Mouse (Mus musculus): ENCODE measurements around the gene Nckipsd. TPM values are rescaled to one million over a fixed set of nuclear protein-coding genes. Genes with fewer than 3 reads are reported as not detected.

Nckipsd gene
- polyA plus RNA-seq, 1 experiment from 2014 or later = 14.4 TPM

GRCm38 (mm10) chr9:108825820-108826699, 17.9 kb downstream of the Nckipsd start, which contains the start of gene Celsr3:
Celsr3 (plus strand) TSS chr9:108826320.
- Histone ChIP-seq H3K36me3 (ENCODE audit: insufficient read depth) (no peaks in the 10 kb centered on the region), H3K9me3 (ENCODE audit: low read depth, low read length) (no peaks in the 10 kb centered on the region), H3K4me2 (peak within 1 kb of the TSS; percentile 78), H3K4me1 (ENCODE audit: insufficient read depth) (no peaks in the 10 kb centered on the region), H3K9ac (no peak within 1 kb of the TSS), H3K27me3 (ENCODE audit: insufficient read depth, low read length) (peaks cover 71% of the 10 kb centered on the region), H3K4me3 (ENCODE audit: low read depth, low read length) (peak within 1 kb of the TSS; percentile 38), H3K27ac (ENCODE audit: low read depth) (no peak within 1 kb of the TSS)
- WGBS = 2% methylated on average over 51 of the region's 70 CpGs
- DNase-seq = peak; percentile 85
- no peak for TF ChIP-seq CTCF (IDR thresholded peaks at IDR 0.05; ENCODE audit: low read depth)
- peak; percentile 53; the same call in 1 of the 2 replicates for ATAC-seq (ENCODE audit: insufficient read depth)

- no peak overlapping the region for H3K9ac ChIP-seq
- peaks cover 78% of the 10 kb centered on the region for H3K27me3 ChIP-seq (ENCODE audit: insufficient read depth, low read length)
- 2% methylated on average over 39 of the region's 39 CpGs for WGBS
- H3K9me3 ChIP-seq (ENCODE audit: low read depth, low read length) = no peaks in the 10 kb centered on the region
- peak; percentile 41 for ATAC-seq (ENCODE audit: insufficient read depth)
- peak overlapping the region; percentile 38 for H3K4me3 ChIP-seq (ENCODE audit: low read depth, low read length)
- H3K36me3 ChIP-seq (ENCODE audit: insufficient read depth) = no peaks in the 10 kb centered on the region
- no peak overlapping the region for H3K27ac ChIP-seq (ENCODE audit: low read depth)
- DNase-seq = peak; percentile 84
- TF ChIP-seq CTCF (IDR thresholded peaks at IDR 0.05; ENCODE audit: low read depth) = no peak
- peaks cover 4% of the 10 kb centered on the region; the same call in 1 of the 2 replicates for H3K4me1 ChIP-seq (ENCODE audit: insufficient read depth)
- H3K4me2 ChIP-seq = peak overlapping the region; percentile 78
Measured at GRCm38 (mm10) chr9:108826700-108827340, 18.7 kb downstream of the Nckipsd start.

GRCm38 (mm10) chr9:108827454-108827853, 19.3 kb downstream of the Nckipsd start:
- ATAC-seq (ENCODE audit: insufficient read depth) = no peak
- H3K4me2 ChIP-seq = peak overlapping the region; percentile 78
- DNase-seq = no peak
- H3K36me3 ChIP-seq (ENCODE audit: insufficient read depth) = no peaks in the 10 kb centered on the region
- 10% methylated on average over 34 of the region's 34 CpGs for WGBS
- H3K27ac ChIP-seq (ENCODE audit: low read depth) = no peak overlapping the region
- H3K9ac ChIP-seq = no peak overlapping the region
- H3K4me1 ChIP-seq (ENCODE audit: insufficient read depth) = peaks cover 6% of the 10 kb centered on the region; the same call in 1 of the 2 replicates
- peak overlapping the region; percentile 38 for H3K4me3 ChIP-seq (ENCODE audit: low read depth, low read length)
- no peak for TF ChIP-seq CTCF (IDR thresholded peaks at IDR 0.05; ENCODE audit: low read depth)
- no peaks in the 10 kb centered on the region for H3K9me3 ChIP-seq (ENCODE audit: low read depth, low read length)
- H3K27me3 ChIP-seq (ENCODE audit: insufficient read depth, low read length) = peaks cover 82% of the 10 kb centered on the region

GRCm38 (mm10) chr9:108827906-108828305, 19.7 kb downstream of the Nckipsd start:
- no peak for TF ChIP-seq CTCF (IDR thresholded peaks at IDR 0.05; ENCODE audit: low read depth)
- DNase-seq (no peak), ATAC-seq (ENCODE audit: insufficient read depth) (no peak)
- no peak overlapping the region for H3K4me3 ChIP-seq (ENCODE audit: low read depth, low read length)
- 62% methylated on average over 18 of the region's 18 CpGs for WGBS
- H3K27ac ChIP-seq (ENCODE audit: low read depth) = no peak overlapping the region
- H3K9ac ChIP-seq = no peak overlapping the region
- peaks cover 86% of the 10 kb centered on the region for H3K27me3 ChIP-seq (ENCODE audit: insufficient read depth, low read length)
- no peaks in the 10 kb centered on the region for H3K9me3 ChIP-seq (ENCODE audit: low read depth, low read length)
- H3K4me1 ChIP-seq (ENCODE audit: insufficient read depth) = peaks cover 6% of the 10 kb centered on the region; the same call in 1 of the 2 replicates
- H3K4me2 ChIP-seq = peak overlapping the region; percentile 78; the same call in 1 of the 2 replicates
- H3K36me3 ChIP-seq (ENCODE audit: insufficient read depth) = no peaks in the 10 kb centered on the region

GRCm38 (mm10) chr9:108831637-108832036, 23.5 kb downstream of the Nckipsd start:
- Histone ChIP-seq H3K9ac (no peak overlapping the region), H3K4me1 (ENCODE audit: insufficient read depth) (peaks cover 6% of the 10 kb centered on the region; the same call in 1 of the 2 replicates), H3K36me3 (ENCODE audit: insufficient read depth) (no peaks in the 10 kb centered on the region), H3K9me3 (ENCODE audit: low read depth, low read length) (no peaks in the 10 kb centered on the region), H3K27ac (ENCODE audit: low read depth) (no peak overlapping the region), H3K4me3 (ENCODE audit: low read depth, low read length) (peak overlapping the region; percentile 45), H3K4me2 (peak overlapping the region; percentile 92), H3K27me3 (ENCODE audit: insufficient read depth, low read length) (peaks cover 55% of the 10 kb centered on the region)
- no peak for TF ChIP-seq CTCF (IDR thresholded peaks at IDR 0.05; ENCODE audit: low read depth)
- ATAC-seq (ENCODE audit: insufficient read depth) (no peak; the same call in 1 of the 2 replicates), DNase-seq (no peak)
- WGBS = 8% methylated on average over 23 of the region's 23 CpGs

- ATAC-seq (ENCODE audit: insufficient read depth) (peak; percentile 98), DNase-seq (peak; percentile 98)
- no peak for TF ChIP-seq CTCF (IDR thresholded peaks at IDR 0.05; ENCODE audit: low read depth)
- Histone ChIP-seq H3K4me3 (ENCODE audit: low read depth, low read length) (peak overlapping the region; percentile 45), H3K27ac (ENCODE audit: low read depth) (no peak overlapping the region), H3K36me3 (ENCODE audit: insufficient read depth) (no peaks in the 10 kb centered on the region), H3K9me3 (ENCODE audit: low read depth, low read length) (no peaks in the 10 kb centered on the region), H3K27me3 (ENCODE audit: insufficient read depth, low read length) (peaks cover 46% of the 10 kb centered on the region), H3K4me2 (peak overlapping the region; percentile 92), H3K4me1 (ENCODE audit: insufficient read depth) (peaks cover 6% of the 10 kb centered on the region; the same call in 1 of the 2 replicates), H3K9ac (no peak overlapping the region)
- WGBS = 3% methylated on average over 44 of the region's 46 CpGs
Measured at GRCm38 (mm10) chr9:108832390-108833108, 24.4 kb downstream of the Nckipsd start.

Measured in lung, embryonic 14.5 days (tissue).